Mouse (Mus musculus): ENCODE results near the gene Thap8. TPM values are rescaled to one million over a fixed set of nuclear protein-coding genes. Genes with fewer than 3 reads are reported as not detected.

Thap8 gene
- polyA plus RNA-seq, 1 experiment from 2014 or later = 0.66 TPM

DNA sequence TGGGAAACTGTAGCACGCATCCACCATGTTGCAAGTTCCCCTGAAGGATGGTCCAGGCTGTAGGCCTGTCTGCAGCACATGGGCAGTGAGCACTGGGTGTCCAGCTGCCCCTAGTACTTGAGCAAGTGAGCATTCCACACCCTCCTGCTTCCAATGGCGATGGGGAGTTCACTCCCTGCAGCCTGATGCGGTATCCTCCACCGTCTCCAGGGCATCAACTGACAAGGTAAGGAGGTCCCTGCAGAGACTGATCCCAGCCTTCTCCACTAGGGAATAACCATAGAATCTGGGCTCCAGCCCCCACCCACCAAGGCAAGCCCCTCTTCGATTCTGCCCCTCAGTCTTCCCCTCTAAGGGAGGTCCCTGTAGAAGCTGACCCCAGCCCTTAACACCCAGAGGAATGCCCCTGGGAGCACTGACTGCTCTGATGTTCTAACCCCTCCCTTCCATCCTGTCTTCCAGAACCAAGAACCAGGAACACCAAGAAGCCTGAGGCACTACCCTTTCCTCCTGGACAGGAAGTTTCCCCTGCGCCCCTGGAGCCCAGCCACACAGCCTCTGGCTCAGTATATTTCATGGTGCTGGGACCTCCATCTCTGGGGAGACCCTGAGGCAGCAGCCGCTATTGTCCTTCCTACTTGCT, 9.3 kb downstream of the Thap8 start:
- Histone ChIP-seq H3K27me3 (0 out of 2 replicates have a peak, but pooled peaks cover 2% of the 10 kb centered on the region), H3K4me2 (no peak overlapping the region), H3K9ac (0 out of 2 replicates have a peak overlapping the region, but pooled peaks have one; percentile 13), H3K36me3 (peaks cover 8% of the 10 kb centered on the region), H3K9me3 (no peaks in the 10 kb centered on the region), H3K4me1 (replicated peaks) (peaks cover 37% of the 10 kb centered on the region), H3K4me3 (no peak overlapping the region), H3K27ac (no peak overlapping the region)
- WGBS = 70% methylated on average over 7 of the region's 7 CpGs
- no peak for ATAC-seq (ENCODE audit: low FRiP score)

DNA sequence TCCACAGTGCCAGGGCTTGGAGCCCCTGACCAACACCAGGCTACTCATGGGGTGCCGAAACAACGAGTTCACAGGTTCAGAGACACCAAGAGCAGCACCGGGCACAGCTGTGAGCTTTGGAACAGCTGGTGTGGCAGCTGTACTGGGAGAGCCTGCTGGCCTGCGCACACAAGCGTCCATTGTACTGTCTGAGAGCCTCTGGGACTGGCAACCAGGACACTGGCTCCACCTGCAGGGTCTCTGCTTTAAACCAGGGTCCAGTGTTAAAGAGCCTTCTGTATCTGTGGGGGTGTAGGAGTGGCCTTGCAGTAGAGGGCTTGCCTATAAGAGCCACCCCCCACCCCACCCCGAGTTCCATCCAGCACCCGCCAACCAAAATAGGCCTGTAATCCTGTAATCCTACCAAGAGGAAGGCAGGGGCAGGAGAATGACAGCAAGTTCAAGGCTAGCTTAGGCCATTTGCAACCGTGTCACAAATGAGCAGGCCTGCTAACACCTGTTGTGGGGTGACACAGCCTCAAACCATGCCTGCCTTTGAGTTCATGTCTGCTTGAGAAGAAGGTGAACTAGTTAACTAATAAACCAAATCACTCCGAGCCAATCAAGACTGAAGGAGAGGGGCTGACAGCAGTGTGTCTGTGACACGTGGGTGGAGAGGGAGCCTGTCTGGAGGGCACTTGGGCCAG, 10.0 kb downstream of the Thap8 start:
- Histone ChIP-seq H3K9ac (peak overlapping the region; percentile 13; the same call in 1 of the 2 replicates), H3K4me3 (no peak overlapping the region), H3K4me2 (no peak overlapping the region), H3K36me3 (peaks cover 14% of the 10 kb centered on the region), H3K27ac (no peak overlapping the region), H3K4me1 (replicated peaks) (peaks cover 44% of the 10 kb centered on the region), H3K27me3 (0 out of 2 replicates have a peak, but pooled peaks cover 2% of the 10 kb centered on the region), H3K9me3 (no peaks in the 10 kb centered on the region)
- ATAC-seq (ENCODE audit: low FRiP score) = no peak
- WGBS = 52% methylated on average over 10 of the region's 10 CpGs

DNA sequence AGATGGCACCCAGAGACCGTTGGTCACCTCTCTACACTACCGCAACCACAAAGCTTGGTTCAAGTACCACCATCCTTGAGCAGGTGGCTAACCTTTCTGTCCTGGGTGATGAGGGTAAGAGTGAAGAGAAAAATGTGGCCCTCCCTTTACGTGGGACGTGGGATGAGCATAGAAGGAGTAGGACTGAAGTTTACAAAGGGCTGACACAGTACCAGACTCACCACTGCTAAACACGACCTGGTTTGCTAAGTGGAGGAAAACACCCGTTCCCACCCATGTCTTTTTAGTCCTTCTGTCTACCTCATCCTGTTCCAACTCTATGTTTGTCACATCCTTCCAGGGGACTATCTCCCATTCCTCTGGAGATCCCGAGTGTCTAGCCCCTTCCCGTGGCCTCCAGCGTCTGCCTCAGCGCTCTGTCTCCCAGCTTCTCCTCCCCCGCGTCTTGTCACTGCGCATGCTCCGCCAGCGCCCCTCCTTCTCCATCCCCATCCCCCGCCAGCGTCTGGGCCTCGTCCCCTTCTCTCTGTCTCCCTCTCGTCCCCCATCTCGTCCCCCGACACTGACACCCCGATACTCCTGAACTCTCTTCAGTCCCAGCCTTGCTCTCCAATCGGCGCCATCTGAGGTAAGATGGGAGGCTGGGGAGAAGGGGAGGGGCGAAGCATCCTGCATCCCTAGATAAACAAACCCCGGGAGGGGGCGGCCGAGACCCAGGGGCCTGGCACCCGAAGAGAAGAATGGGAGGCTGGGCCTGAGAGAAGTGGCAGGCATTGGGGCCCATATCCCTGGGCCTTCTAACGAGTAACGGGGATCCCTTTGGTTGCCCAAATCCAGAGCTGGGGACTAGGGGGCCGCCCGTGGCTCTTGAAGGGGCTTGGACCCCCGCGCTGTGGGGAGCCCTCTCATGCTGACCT, 11.6 kb downstream of the Thap8 start, which contains the start of gene Clip3:
TSS of gene Clip3 (plus strand) at position 514 of the 917 bp plus-strand sequence.
- Histone ChIP-seq H3K36me3 (peaks cover 30% of the 10 kb centered on the region), H3K4me1 (replicated peaks) (peaks cover 49% of the 10 kb centered on the region), H3K4me2 (peak within 1 kb of the TSS; percentile 92), H3K27ac (peak within 1 kb of the TSS; percentile 87), H3K9me3 (no peaks in the 10 kb centered on the region), H3K4me3 (peak within 1 kb of the TSS; percentile 93), H3K9ac (peak within 1 kb of the TSS; percentile 99), H3K27me3 (0 out of 2 replicates have a peak, but pooled peaks cover 2% of the 10 kb centered on the region)
- peak; percentile 88 for ATAC-seq (ENCODE audit: low FRiP score)
- 6% methylated on average over 35 of the region's 35 CpGs for WGBS

DNA sequence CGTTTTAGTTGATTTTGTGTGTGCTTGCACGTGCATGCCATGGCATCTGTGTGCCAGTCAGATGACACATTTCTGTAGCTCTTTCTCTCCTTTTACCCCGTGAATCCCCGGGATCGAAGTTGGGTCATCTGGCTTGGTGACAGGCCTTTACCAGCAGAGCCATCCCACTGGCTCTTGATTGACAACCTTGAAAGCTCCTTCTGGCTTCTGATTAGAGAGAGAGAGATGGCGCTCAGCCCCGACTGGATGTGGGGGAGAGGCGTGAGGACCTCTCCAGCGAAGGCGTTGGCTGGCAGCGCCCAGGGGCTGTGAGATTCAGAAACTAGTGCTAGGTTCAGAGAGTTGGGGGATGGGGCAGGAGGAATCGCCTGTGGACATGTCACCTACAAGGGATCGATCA, 13.9 kb downstream of the Thap8 start:
- H3K9me3 ChIP-seq = no peaks in the 10 kb centered on the region
- no peak for ATAC-seq (ENCODE audit: low FRiP score)
- H3K4me2 ChIP-seq = peak overlapping the region; percentile 21
- H3K27me3 ChIP-seq = no peaks in the 10 kb centered on the region
- 0 out of 2 replicates have a peak overlapping the region, but pooled peaks have one; percentile 49 for H3K9ac ChIP-seq
- H3K4me1 ChIP-seq (replicated peaks) = peaks cover 49% of the 10 kb centered on the region
- H3K4me3 ChIP-seq = no peak overlapping the region
- peaks cover 54% of the 10 kb centered on the region for H3K36me3 ChIP-seq
- H3K27ac ChIP-seq = no peak overlapping the region
- 75% methylated on average over 13 of the region's 13 CpGs for WGBS

DNA sequence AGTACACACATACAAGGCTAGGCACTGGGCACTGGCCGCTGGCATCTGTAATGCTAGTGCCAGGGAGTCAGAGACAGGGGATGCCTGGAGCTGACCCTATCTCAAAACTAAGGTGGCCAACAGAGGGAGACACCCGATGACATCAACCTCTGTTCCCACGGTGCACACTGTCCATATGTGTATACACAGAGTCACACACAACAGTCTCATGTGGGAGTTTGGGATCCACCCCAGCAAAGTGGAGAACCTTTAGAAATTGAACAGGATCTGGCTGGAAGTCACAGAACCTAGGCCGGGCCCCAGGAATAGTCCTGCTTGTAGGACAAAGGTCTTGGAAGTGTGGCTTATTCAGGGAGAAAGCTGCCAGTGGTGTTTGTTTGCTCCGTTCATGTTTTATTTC, 14.4 kb downstream of the Thap8 start:
- peaks cover 59% of the 10 kb centered on the region for H3K36me3 ChIP-seq
- 89% methylated on average over 5 of the region's 5 CpGs for WGBS
- no peak for ATAC-seq (ENCODE audit: low FRiP score)
- H3K9me3 ChIP-seq = no peaks in the 10 kb centered on the region
- H3K4me2 ChIP-seq = no peak overlapping the region
- 0 out of 2 replicates have a peak overlapping the region, but pooled peaks have one; percentile 49 for H3K9ac ChIP-seq
- no peak overlapping the region for H3K27ac ChIP-seq
- no peak overlapping the region for H3K4me3 ChIP-seq
- peaks cover 47% of the 10 kb centered on the region for H3K4me1 ChIP-seq (replicated peaks)
- H3K27me3 ChIP-seq = no peaks in the 10 kb centered on the region

DNA sequence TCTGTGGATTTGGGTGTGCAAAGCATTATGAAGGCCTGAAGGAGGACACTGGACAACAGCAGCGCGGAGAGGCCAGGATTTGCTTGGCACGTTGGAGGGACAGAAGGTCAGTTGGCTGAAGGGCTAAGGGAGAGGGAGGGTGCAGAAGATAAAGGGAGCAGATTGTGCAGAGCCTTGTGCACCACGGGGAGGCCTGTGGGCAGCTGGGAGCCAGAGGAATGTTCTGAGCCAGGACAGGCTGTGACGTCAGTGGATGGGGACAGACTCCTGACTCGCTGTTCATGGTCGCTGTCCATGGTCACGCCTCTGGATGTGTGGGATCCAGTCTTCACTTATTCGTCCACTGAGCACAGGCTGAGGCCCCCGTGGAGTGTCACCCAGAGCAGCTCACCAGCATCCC, 15.2 kb downstream of the Thap8 start:
- ATAC-seq (ENCODE audit: low FRiP score) = no peak
- no peak overlapping the region for H3K27ac ChIP-seq
- WGBS = 81% methylated on average over 10 of the region's 10 CpGs
- H3K4me3 ChIP-seq = no peak overlapping the region
- H3K27me3 ChIP-seq = no peaks in the 10 kb centered on the region
- no peaks in the 10 kb centered on the region for H3K9me3 ChIP-seq
- H3K36me3 ChIP-seq = peaks cover 67% of the 10 kb centered on the region
- no peak overlapping the region for H3K4me2 ChIP-seq
- 0 out of 2 replicates have a peak overlapping the region, but pooled peaks have one; percentile 2 for H3K9ac ChIP-seq
- H3K4me1 ChIP-seq (replicated peaks) = peaks cover 39% of the 10 kb centered on the region

DNA sequence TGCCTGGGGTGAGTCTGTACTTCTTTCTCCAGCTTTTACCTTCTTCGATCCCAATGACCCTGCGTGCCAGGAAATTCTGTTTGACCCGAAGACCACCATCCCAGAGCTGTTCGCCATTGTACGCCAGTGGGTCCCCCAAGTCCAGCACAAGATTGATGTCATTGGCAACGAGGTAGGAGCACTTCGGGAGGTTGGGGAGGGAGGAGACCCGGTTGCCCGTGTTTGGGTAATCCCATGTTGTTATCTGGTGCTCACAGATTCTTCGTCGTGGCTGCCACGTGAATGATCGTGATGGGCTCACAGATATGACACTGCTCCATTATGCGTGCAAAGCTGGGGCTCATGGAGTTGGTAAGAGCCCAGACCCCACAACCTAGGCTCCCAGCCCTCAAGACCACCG, 16.9 kb downstream of the Thap8 start:
- H3K27ac ChIP-seq = no peak overlapping the region
- peaks cover 83% of the 10 kb centered on the region for H3K36me3 ChIP-seq
- no peak overlapping the region for H3K9ac ChIP-seq
- peaks cover 31% of the 10 kb centered on the region for H3K4me1 ChIP-seq (replicated peaks)
- H3K4me3 ChIP-seq = no peak overlapping the region
- ATAC-seq (ENCODE audit: low FRiP score) = no peak
- 94% methylated on average over 15 of the region's 15 CpGs for WGBS
- H3K27me3 ChIP-seq = no peaks in the 10 kb centered on the region
- no peak overlapping the region for H3K4me2 ChIP-seq
- no peaks in the 10 kb centered on the region for H3K9me3 ChIP-seq

DNA sequence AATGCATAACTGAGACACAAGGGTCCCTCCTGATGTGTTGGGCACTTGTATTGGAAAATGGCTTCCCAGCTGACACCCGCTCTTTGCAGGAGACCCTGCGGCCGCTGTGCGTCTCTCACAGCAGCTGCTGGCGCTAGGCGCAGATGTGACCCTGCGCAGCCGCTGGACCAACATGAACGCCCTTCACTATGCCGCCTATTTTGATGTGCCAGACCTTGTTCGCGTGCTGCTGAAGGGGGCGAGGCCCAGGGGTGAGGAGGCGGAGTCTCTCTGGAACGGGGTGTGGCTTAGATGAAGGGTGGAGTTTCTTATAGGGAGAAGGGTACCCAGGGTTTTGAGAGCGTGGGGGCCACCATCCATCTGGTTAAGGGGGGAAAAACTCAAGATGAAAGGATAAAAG, 17.4 kb downstream of the Thap8 start:
- ATAC-seq (ENCODE audit: low FRiP score) = no peak
- Histone ChIP-seq H3K36me3 (peaks cover 88% of the 10 kb centered on the region), H3K9ac (no peak overlapping the region), H3K27ac (no peak overlapping the region), H3K9me3 (no peaks in the 10 kb centered on the region), H3K4me2 (no peak overlapping the region), H3K4me3 (no peak overlapping the region), H3K27me3 (no peaks in the 10 kb centered on the region), H3K4me1 (replicated peaks) (peaks cover 29% of the 10 kb centered on the region)
- 86% methylated on average over 16 of the region's 16 CpGs for WGBS

DNA sequence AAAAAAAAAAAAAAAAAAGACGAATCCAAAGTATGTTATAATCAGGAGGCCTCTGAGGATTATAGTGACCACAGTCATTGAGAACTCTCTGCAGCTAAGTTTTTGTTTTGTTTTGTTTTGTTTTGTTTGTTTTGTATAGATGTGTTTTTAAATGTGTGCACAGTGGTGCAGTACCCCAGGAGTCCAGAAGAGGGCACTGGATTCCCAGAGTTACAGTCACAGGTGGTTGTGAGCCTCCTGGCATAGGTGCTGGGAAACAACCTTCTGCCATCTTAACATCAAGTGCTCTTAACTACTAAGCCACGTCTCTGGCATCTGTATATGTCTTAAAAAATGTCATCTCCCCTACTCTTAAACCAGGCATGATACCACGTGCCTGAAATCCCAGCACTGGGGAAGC, 21.0 kb downstream of the Thap8 start:
- Histone ChIP-seq H3K4me3 (no peak overlapping the region), H3K4me1 (replicated peaks) (no peaks in the 10 kb centered on the region), H3K4me2 (no peak overlapping the region), H3K9ac (no peak overlapping the region), H3K27ac (no peak overlapping the region), H3K9me3 (no peaks in the 10 kb centered on the region), H3K36me3 (peaks cover 91% of the 10 kb centered on the region), H3K27me3 (no peaks in the 10 kb centered on the region)
- WGBS = 53% methylated on average over 3 of the region's 3 CpGs
- no peak for ATAC-seq (ENCODE audit: low FRiP score)

DNA sequence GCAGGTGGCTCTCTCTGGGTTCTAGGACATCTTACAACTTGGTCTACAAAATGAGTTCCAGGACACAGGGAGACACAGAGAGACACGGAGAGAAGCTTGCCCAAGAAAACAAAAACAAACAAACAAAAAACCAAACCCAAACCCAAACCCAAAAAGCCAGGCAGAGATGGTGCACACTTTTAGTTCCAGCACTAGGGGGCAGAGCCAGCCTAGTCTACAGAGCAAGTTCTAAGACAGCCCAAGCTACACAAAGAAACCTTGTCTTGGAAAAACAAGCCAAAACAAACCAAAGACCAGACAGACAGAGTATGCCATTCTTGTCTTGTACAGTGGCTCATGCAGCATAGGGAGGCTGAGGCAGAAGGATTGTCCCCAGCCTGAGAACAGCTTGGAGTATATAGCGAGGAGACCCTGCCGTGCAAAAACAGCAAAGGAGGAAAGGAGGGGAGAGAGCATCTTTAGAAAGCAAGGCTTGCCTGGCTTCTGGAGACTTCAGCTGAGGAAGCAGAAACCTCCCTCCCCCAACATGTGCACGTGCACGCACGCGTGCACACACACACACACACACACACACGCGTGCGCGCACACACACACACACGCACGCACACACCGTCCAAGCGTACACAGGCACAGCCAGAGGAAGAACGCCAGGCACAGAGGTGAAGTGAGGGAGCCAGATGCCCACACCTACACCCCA, 26.3 kb downstream of the Thap8 start:
- Histone ChIP-seq H3K4me2 (no peak overlapping the region), H3K4me3 (no peak overlapping the region), H3K9ac (no peak overlapping the region), H3K27me3 (no peaks in the 10 kb centered on the region), H3K27ac (peak overlapping the region; percentile 55; the same call in 1 of the 2 replicates), H3K36me3 (peaks cover 62% of the 10 kb centered on the region), H3K4me1 (replicated peaks) (peaks cover 24% of the 10 kb centered on the region), H3K9me3 (no peaks in the 10 kb centered on the region)
- ATAC-seq (ENCODE audit: low FRiP score) = no peak
- WGBS = 93% methylated on average over 16 of the region's 16 CpGs

DNA sequence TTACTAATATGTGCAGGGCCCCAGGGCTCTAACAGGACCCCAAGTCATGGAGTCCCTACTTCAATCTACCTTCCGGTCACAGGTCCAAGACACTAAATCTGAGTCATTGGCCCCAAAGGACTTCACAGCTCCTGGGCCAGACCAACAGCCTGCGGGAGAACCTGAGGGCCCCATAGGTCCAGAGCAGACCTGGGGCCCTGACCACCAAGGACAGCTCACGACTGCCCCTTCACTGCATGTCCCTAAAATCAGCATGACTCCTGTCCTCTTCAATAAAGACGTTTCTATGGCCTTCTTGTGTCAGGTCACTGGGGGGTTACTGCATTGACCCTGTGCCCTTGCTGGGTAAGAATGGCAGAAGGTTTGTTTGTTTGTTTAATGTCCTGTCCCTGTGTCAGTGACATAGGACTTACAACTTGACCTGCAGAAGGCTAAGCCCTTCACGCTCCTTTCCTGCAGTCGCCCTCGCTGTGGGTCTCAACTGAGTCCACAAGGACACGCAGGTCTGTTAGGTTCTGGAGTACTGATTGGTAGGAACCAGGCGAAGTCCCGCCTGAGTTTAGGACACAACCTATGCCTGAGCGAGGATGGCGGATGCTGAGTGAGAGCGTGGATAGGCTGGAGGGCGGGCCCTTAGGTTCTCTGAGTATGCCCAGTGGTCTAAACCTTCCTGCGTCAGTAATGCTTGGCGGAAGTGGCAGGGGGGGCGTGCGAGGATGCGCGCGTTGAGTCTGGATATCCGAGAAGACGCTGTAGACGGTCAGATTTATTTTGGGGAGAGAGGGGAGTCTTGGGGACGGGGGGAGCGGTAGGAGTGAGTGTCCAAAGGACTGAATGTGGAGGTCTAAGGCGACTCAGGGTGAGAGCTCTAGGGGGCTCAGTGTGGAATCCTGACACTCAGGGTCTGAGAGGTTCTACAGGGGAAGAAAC, 28.4 kb downstream of the Thap8 start, which contains the start of gene Alkbh6:
TSS of gene Alkbh6 (plus strand) at position 642 of the 930 bp plus-strand sequence.
- no peaks in the 10 kb centered on the region for H3K9me3 ChIP-seq

More for the DNA sequence above, 28.4 kb downstream of the Thap8 start, which contains the start of gene Alkbh6:
- ATAC-seq (ENCODE audit: low FRiP score) = peak; percentile 99
- peak within 1 kb of the TSS; percentile 82 for H3K9ac ChIP-seq
- H3K4me3 ChIP-seq = peak within 1 kb of the TSS; percentile 70
- H3K27me3 ChIP-seq = no peaks in the 10 kb centered on the region
- H3K4me2 ChIP-seq = peak within 1 kb of the TSS; percentile 89
- H3K27ac ChIP-seq = peak within 1 kb of the TSS; percentile 85
- WGBS = 4% methylated on average over 27 of the region's 27 CpGs
- peaks cover 24% of the 10 kb centered on the region for H3K4me1 ChIP-seq (replicated peaks)
- H3K36me3 ChIP-seq = peaks cover 61% of the 10 kb centered on the region

Data from hindbrain, embryonic 13.5 days (tissue).